Mouse (Mus musculus) hindbrain, embryonic 16.5 days (tissue): ENCODE results near the gene Rasl10a. TPM values are rescaled to one million over a fixed set of nuclear protein-coding genes. Genes with fewer than 3 reads are reported as not detected.
"Not testable (repeated sequence)": the region's sequence is repeated elsewhere in the genome, so short reads cannot be mapped to it uniquely, and the experiment has no call there.

Experiments
- ATAC-seq: fragments of 200-750 bp; cut with Nextera tagmentation; 2 replicates; pipeline ENCODE4 v1.8.0; 2017; ENCODE audit warnings: moderate TSS enrichment, moderate library complexity
- H3K27ac ChIP-seq: fragments of 300-500 bp; sonication (generic); 2 replicates; pipeline ENCODE4 v1.5.1; 2014; ENCODE audit warnings: low read depth, mild to moderate bottlenecking, control low read depth, low read length, moderate library complexity
- H3K27me3 ChIP-seq: fragments of 300-500 bp; sonication (generic); replicated peaks from 2 replicates; pipeline ENCODE4 v1.6.1; 2014; ENCODE audit warnings: low read length; ENCODE audit not compliant: control insufficient read depth, insufficient read depth
- H3K36me3 ChIP-seq: fragments of 300-500 bp; sonication (generic); 2 replicates; pipeline ENCODE4 v1.6.1; 2014; ENCODE audit warnings: mild to moderate bottlenecking, low read length, moderate library complexity, mixed read lengths; ENCODE audit not compliant: control insufficient read depth, insufficient read depth
- H3K4me1 ChIP-seq: fragments of 300-500 bp; sonication (generic); 2 replicates; pipeline ENCODE4 v1.6.1; 2014; ENCODE audit warnings: low read depth, low read length; ENCODE audit not compliant: control insufficient read depth, insufficient read depth
- H3K4me2 ChIP-seq: fragments of 300-500 bp; sonication (generic); 2 replicates; pipeline ENCODE4 v1.6.1; 2014; ENCODE audit warnings: mild to moderate bottlenecking, low read length, control low read depth, moderate library complexity
- H3K4me3 ChIP-seq: fragments of 300-500 bp; sonication (generic); 2 replicates; pipeline ENCODE4 v1.5.1; 2014; ENCODE audit warnings: mild to moderate bottlenecking, low read length, control low read depth, moderate library complexity
- H3K9ac ChIP-seq: fragments of 300-500 bp; sonication (generic); 2 replicates; pipeline ENCODE4 v1.6.1; 2014; ENCODE audit warnings: low read depth, mild to moderate bottlenecking, control low read depth, low read length, moderate library complexity
- H3K9me3 ChIP-seq: fragments of 300-500 bp; sonication (generic); 2 replicates; pipeline ENCODE4 v1.6.1; 2014; ENCODE audit warnings: mild to moderate bottlenecking, low read length, moderate library complexity; ENCODE audit not compliant: control insufficient read depth
- WGBS: fragments of 180-500 bp; shearing (Covaris S2); extraction: QIAGEN DNeasy Blood & Tissue Kit; methylation state at CpG from one replicate; pipeline ENCODE4 v1.1.7; 2014; 5-methylcytosine and 5-hydroxymethylcytosine counted together
- polyA plus RNA-seq: library from polyadenylated mRNA; unstranded; fragments of >200 nt; fragmentation: Nextera tagmentation; extraction: Ambion mirVana; gene quantifications from 2 replicates; pipeline ENCODE4 v1.2.1, GENCODE M21; 2015

Gene Rasl10a
- polyA plus RNA-seq, 1 experiment from 2014 or later, result 2.0 TPM

GRCm38 (mm10) chr11:5065056-5065821 is 7.3 kb downstream of the Rasl10a start, which contains the start of gene Gas2l1:
Gene Gas2l1, minus strand, starts transcription at chr11:5065327.
- 1% methylated on average over 45 of the region's 50 CpGs for WGBS
- H3K4me3 ChIP-seq, result peak within 1 kb of the TSS; percentile 64
- peak; percentile 91 for ATAC-seq
- H3K36me3 ChIP-seq, result peaks cover 23% of the 10 kb centered on the region
- peak within 1 kb of the TSS; percentile 73 for H3K9ac ChIP-seq
- peak within 1 kb of the TSS; percentile 57 for H3K27ac ChIP-seq
- H3K4me1 ChIP-seq, result peaks cover 37% of the 10 kb centered on the region
- peaks cover 29% of the 10 kb centered on the region for H3K27me3 ChIP-seq
- peak within 1 kb of the TSS; percentile 90 for H3K4me2 ChIP-seq
- no peaks in the 10 kb centered on the region for H3K9me3 ChIP-seq

GRCm38 (mm10) chr11:5067063-5067462 is 9.1 kb downstream of the Rasl10a start:
- H3K36me3 ChIP-seq, result peaks cover 35% of the 10 kb centered on the region
- H3K27ac ChIP-seq, result no peak overlapping the region
- peaks cover 16% of the 10 kb centered on the region for H3K27me3 ChIP-seq
- H3K4me3 ChIP-seq, result no peak overlapping the region
- H3K4me1 ChIP-seq, result peaks cover 28% of the 10 kb centered on the region
- H3K9me3 ChIP-seq, result no peaks in the 10 kb centered on the region
- H3K4me2 ChIP-seq, result no peak overlapping the region
- ATAC-seq, result no peak
- H3K9ac ChIP-seq, result no peak overlapping the region

DNA sequence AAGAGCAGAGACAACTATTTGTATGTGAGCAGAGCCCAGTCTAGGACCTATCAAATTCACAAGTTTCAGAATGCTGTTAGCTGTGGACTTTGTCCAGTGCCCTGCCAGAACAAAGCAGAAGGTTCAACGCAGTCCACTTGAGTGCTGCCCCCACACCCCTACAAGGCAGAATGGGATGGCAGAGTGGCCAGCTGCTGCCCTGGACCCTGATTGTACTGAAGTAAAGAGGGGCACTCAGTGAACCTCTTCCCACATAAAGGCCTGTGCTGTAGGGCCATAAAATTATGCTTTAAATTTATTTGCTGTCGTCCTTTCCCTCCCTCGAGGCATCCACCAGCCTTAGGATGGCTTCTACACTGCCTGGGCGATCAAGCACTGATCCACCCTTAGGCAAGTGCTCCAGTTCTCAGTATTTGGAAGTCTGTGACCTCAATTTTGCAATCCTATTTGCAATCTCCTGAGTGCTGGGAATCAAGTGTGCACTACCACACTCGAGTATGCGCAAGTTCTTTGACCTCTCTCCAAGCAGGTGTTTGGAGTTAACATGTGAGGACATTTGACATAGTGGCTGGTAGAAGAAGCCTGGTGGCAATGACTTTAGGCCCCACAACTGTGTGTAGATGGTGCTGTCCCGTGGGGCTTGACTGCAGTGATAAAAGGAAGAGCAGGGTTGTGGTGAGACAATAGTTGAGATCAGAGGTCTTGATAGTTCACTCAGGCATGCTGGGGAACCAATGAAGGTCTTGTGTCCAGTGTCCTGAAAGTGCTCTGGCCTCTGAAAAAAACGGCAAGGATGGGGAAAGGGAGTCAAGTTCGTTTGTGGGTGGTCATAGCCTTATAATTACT is 10.4 kb downstream of the Rasl10a start:
- H3K4me2 ChIP-seq, result no peak overlapping the region
- no peak overlapping the region for H3K27ac ChIP-seq
- no peak for ATAC-seq
- peaks cover 15% of the 10 kb centered on the region for H3K4me1 ChIP-seq
- no peak overlapping the region for H3K9ac ChIP-seq
- H3K4me3 ChIP-seq, result no peak overlapping the region
- no peaks in the 10 kb centered on the region for H3K9me3 ChIP-seq
- peaks cover 47% of the 10 kb centered on the region for H3K36me3 ChIP-seq
- H3K27me3 ChIP-seq, result peaks cover 3% of the 10 kb centered on the region
- WGBS, result 77% methylated on average over 9 of the region's 9 CpGs

DNA sequence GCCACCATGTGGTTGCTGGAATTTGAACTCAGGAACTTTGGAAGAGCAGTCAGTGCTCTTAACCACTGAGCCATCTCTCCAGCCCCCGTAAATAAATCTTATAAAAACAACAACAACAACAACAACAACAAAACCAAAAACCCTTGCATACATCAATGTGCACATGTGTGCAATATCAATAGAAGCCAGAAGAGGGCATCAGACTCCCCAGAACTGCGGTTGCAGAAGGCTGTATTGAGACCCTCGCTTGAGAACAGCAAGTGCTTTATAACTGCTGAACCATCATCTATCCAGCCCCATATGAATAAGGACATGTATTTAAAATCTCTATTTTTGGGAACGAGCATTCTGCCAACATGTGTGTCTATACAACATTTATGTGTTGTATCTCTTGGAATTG is 17.0 kb downstream of the Rasl10a start:
- H3K4me1 ChIP-seq, result no peaks in the 10 kb centered on the region
- no peak overlapping the region for H3K4me2 ChIP-seq
- no peak overlapping the region for H3K27ac ChIP-seq
- 65% methylated on average over 4 of the region's 4 CpGs for WGBS
- no peak overlapping the region for H3K4me3 ChIP-seq
- no peak for ATAC-seq
- H3K27me3 ChIP-seq, result no peaks in the 10 kb centered on the region
- no peaks in the 10 kb centered on the region for H3K9me3 ChIP-seq
- no peak overlapping the region for H3K9ac ChIP-seq
- H3K36me3 ChIP-seq, result peaks cover 43% of the 10 kb centered on the region

DNA sequence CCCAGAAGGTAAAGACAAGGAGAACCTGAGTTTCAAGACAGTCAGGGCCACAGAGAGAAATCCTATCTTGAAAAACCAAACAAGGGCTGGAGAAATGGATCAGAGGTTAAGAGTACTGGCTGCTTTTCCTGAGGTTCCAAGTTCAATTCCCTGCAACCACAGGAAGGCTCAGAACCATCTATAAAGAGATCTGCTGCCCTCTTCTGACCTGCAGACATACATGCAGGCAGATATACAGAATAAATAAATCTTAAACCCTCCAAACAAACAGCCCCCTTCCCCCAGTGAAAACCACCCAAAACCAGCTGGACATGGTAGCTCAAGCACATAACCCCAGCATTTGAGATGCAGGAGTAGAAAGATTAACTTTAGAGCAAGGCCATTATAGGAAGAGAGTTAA is 17.8 kb downstream of the Rasl10a start:
- Histone ChIP-seq H3K4me3 (no peak overlapping the region), H3K4me2 (no peak overlapping the region), H3K4me1 (no peaks in the 10 kb centered on the region), H3K27ac (no peak overlapping the region), H3K36me3 (peaks cover 43% of the 10 kb centered on the region), H3K27me3 (no peaks in the 10 kb centered on the region), H3K9ac (no peak overlapping the region), H3K9me3 (no peaks in the 10 kb centered on the region)
- ATAC-seq, result no peak

GRCm38 (mm10) chr11:5076843-5077242 is 18.9 kb downstream of the Rasl10a start:
- peaks cover 37% of the 10 kb centered on the region for H3K36me3 ChIP-seq
- H3K4me2 ChIP-seq, H3K9ac ChIP-seq, H3K27me3 ChIP-seq, H3K4me1 ChIP-seq, ATAC-seq, H3K9me3 ChIP-seq, H3K27ac ChIP-seq, H3K4me3 ChIP-seq: not testable (repeated sequence)
- 87% methylated on average over 3 of the region's 5 CpGs for WGBS

GRCm38 (mm10) chr11:5089147-5089546 is 31.2 kb downstream of the Rasl10a start:
- no peak for ATAC-seq
- no peaks in the 10 kb centered on the region for H3K27me3 ChIP-seq

GRCm38 (mm10) chr11:5091706-5092105 is 33.8 kb downstream of the Rasl10a start:
- Histone ChIP-seq H3K36me3 (peaks cover 27% of the 10 kb centered on the region), H3K4me3 (no peak overlapping the region), H3K4me2 (no peak overlapping the region), H3K9me3 (no peaks in the 10 kb centered on the region), H3K27ac (no peak overlapping the region), H3K27me3 (no peaks in the 10 kb centered on the region), H3K4me1 (peaks cover 9% of the 10 kb centered on the region), H3K9ac (no peak overlapping the region)
- WGBS, result 40% methylated on average over 2 of the region's 2 CpGs
- ATAC-seq, result no peak

More at GRCm38 (mm10) chr11:5089147-5089546, 31.2 kb downstream of the Rasl10a start:
- H3K9ac ChIP-seq, result no peak overlapping the region
- no peak overlapping the region for H3K27ac ChIP-seq
- H3K4me1 ChIP-seq, result no peaks in the 10 kb centered on the region; the same call in 1 of the 2 replicates
- H3K36me3 ChIP-seq, result peaks cover 50% of the 10 kb centered on the region
- WGBS, result 93% methylated on average over 1 of the region's 1 CpGs
- H3K4me3 ChIP-seq, result no peak overlapping the region
- H3K9me3 ChIP-seq, result no peaks in the 10 kb centered on the region
- no peak overlapping the region for H3K4me2 ChIP-seq

- Histone ChIP-seq H3K9ac (no peak overlapping the region), H3K27ac (no peak overlapping the region), H3K4me2 (peak overlapping the region; percentile 17; the same call in 1 of the 2 replicates), H3K27me3 (no peaks in the 10 kb centered on the region), H3K36me3 (peaks cover 10% of the 10 kb centered on the region), H3K4me3 (no peak overlapping the region), H3K9me3 (no peaks in the 10 kb centered on the region), H3K4me1 (peaks cover 24% of the 10 kb centered on the region)
- ATAC-seq, result no peak
- 77% methylated on average over 5 of the region's 5 CpGs for WGBS
Measured at GRCm38 (mm10) chr11:5095877-5096276, 37.9 kb downstream of the Rasl10a start.
